Mouse (Mus musculus) heart, postnatal 0 days (tissue): Measurements from ENCODE around the gene Mfsd7a.

Experiments used
- CTCF ChIP-seq: IDR thresholded peaks from 2 replicates; pipeline ENCODE4 v1.5.1; 2016; ENCODE audit warnings: antibody characterized with exemption, control low read depth, low read depth
- EP300 ChIP-seq: IDR thresholded peaks from 2 replicates; pipeline ENCODE4 v1.6.1; 2016; ENCODE audit warnings: antibody characterized with exemption, low read depth

DNA sequence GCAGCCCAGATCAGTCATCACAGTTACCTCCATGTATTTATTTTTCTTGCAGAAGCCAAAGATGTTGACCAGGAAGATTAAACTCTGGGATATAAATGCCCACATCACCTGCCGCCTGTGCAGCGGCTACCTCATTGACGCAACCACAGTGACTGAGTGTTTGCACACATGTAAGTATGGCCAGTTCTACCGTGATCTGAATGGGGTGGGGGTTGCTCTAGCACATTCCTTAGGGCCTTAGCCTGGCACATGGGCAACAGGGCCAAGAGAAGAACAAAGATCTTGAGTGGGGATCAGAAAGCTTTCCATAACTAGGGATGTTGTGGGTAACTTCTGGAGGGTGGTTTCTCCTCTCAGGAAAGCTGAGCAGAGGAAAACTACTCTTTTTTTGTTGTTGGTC lies 25.0 kb upstream of the Mfsd7a start:
- TF ChIP-seq CTCF, result no peak
- no peak for TF ChIP-seq EP300
